Mouse (Mus musculus): ENCODE data around the gene Hist1h3g.

Hist1h3g gene

DNA sequence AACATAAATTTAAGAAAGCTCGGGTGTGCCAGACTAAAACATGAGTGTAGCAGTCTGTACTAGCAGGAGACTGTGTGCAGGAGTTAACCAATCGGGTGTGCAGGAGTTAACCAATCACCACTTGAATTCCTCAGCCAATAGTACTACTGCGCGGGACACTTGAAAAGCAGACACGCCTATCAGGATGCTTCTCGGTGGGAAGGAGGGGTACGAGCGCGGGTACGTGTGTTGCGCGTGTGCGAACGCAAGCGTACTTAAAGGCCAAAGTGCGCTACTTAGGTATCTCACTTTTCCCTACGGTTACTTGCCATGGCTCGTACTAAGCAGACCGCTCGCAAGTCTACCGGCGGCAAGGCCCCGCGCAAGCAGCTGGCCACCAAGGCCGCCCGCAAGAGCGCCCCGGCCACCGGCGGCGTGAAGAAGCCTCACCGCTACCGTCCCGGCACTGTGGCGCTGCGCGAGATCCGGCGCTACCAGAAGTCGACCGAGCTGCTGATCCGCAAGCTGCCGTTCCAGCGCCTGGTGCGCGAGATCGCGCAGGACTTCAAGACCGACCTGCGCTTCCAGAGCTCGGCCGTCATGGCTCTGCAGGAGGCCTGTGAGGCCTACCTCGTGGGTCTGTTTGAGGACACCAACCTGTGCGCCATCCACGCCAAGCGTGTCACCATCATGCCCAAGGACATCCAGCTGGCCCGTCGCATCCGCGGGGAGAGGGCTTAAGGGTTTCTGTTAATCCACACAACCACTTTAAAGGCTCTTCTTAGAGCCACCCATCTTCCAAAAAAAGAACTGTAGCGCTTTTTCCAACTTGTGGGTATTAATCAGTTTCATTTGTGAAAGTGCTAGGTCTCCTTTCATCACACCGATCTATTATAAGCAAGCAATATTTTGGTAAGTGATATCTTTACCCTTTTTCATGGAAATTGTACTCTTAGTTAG is at the start of gene Hist1h3g:
Gene Hist1h3g (plus strand): TSS at position 286 of the 939 bp plus-strand sequence.
- DNase-seq (ENCODE audit: low spot score): peak; percentile 92

DNA sequence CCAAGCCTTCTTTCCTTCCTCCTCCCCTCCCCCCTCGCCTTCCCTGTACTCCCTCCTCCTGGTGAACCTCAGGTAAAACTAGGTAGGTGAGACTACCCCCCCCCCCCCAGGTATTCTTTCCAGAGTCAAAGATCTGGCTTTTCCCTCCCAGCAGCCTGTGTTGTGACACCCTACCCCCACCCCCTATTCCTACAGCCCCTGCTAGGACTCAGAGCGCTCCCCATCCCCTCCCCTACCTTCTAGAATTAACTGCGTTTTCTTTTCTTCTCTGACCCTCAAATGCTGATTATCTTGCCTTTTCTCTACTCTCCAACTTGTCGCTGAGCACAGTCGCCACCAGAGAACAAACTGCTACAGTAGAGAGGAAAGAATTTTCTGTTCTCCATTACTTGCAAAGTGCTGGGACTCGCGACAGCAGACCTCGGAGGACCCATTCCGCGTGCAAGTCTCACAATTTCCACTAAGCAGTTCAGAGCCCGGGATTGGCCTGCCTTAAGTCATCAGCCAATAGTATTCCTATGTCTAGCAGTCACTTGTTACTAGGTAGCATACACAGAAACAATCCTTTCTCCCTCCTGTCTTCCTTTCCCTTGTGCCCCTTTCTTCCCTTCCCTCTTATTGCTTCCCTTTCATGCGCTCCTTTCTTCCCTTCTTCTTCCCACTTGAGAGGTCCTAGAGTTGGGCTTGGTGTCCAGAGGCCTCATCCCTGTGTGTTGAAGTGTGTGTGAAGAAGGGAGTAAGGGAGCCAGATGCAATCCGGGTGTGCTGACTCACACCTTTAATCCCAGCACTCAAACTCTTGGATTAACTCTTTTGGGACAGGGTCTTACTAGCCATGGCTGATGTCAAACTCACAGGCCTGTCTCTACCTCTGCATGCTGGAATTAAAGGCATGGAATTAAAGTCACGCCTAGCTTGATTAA is 46.6 kb upstream of the Hist1h3g start, which contains the start of gene Btn2a2:
Gene Btn2a2 (minus strand): TSS at position 458 of the 923 bp plus-strand sequence.
- DNase-seq (ENCODE audit: low spot score): peak; percentile 80

DNA sequence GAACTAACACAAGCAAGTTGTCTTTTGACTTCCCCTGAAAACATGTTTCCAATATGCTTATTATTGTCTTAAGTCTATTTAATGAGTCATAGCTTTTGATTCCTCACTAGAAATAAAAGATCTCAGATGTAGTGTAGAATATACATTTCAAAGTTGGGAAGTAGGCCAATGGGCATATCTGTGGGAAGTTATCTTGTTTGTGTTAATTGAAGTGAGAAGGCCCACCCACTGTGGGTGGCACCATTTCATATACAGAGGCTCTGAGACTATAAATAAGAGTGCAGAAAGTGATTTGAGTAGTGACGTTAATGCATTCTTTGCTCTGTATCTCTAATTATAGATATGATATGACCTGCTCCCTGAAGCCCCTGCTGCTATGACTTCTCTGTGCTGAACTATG is 44.4 kb upstream of the Hist1h3g start:
- DNase-seq (ENCODE audit: low spot score): no peak

DNA sequence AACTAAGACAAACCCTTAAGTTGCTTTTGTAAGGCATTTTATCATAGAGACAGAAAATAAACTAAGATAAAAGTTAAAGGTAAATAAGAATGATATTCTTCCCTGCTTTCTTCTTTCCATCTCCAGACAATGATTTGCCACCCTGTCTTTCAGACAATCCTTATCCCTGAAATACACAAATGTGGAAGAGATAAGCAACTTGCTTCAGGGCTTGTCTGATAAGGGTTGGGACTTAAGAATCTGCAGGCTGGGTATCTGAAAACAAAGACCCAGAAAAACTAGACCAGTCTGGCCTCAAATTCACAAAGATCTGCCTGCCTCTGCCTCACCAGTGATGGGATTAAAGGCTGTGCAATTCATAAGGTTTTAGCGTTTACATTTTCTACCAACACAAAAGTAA is 44.0 kb upstream of the Hist1h3g start:
- no peak for DNase-seq (ENCODE audit: low spot score)

DNA sequence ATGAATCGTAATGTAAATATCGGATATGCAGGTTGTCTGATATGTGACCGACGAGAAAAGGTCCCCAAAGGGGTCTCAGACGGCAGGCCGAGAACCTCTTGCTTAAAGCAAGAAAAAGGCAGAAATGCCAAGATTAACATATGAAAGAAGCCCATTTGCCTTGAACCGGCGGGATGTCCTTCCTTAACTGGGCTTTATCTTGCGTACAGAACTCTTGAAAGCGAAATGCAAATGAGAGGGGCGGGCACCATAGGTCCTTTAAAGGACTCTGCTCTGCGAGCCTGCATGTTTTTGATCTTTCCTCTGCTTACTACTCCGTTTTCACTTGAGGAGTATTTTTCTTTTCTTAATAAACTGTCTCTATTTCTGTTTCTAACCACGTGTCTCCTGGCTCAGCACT is 43.2 kb upstream of the Hist1h3g start:
- no peak for DNase-seq (ENCODE audit: low spot score)

DNA sequence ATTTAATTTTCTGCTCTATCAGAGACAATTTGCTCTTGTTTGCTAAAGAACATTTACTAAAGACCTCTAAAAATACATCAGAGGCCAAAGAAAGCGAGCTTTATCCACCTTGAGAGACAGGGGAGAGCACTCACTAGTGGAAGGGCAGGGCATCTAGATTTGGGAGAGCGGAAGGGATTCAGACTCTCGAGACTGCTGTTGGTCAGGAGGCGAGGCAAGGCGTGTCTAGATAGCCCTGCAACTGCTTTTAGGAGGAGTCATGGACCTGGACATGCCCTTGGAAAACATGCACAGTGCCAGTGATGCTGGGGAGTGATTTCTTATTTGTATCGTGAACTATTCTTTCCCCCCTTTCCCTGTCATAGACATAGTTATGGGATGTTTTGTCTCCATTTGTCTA is 39.7 kb upstream of the Hist1h3g start:
- no peak for DNase-seq (ENCODE audit: low spot score)

DNA sequence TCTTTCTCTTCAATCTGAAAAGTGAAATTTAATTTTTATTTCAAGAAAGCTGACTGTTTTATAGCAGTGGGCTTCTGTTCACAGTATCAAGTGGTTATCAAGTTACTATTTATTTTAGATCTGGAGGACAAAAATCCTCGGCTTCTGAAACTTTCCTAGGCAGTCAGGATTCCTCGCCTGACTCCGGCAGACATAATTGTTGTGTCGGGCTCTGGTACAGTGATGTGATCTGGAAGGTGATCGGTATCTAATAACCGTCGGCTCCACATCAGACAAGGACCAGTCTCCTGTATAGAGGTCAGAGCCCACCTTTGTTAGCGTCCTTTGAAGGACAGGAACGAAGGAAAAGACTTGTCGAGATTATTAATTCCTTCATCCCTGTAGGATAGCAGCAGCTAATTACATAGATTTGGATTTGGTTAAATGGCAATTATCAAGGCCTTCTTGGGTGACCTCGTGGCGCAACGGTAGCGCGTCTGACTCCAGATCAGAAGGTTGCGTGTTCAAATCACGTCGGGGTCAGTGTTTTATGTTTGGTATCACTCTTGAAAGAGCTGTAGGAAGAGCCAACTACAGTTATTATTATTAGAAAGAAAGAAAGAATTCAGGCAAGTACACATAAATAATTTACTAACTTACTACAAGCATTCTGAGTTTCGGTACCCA is 37.4 kb upstream of the Hist1h3g start:
- DNase-seq (ENCODE audit: low spot score): peak; percentile 81

DNA sequence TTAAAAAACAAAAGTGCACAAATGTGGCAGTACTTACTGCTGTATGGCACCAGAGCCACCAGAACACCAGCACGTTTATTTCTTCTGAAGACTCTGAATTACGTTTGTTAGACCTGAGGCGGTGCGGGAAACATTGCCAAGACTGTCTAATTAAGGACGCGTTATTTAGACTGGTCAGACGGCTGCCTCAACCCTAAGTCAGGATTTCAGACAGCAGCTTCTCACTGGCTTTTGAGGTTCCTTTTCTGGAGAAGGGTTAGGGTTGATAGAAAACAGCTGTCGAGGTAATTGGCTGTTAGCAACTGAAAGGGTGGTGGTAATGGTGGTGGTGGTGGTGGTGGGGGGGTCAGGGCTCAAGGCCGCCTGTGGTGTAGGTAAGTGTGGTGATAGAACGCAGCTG is 36.6 kb upstream of the Hist1h3g start:
- DNase-seq (ENCODE audit: low spot score): no peak

DNA sequence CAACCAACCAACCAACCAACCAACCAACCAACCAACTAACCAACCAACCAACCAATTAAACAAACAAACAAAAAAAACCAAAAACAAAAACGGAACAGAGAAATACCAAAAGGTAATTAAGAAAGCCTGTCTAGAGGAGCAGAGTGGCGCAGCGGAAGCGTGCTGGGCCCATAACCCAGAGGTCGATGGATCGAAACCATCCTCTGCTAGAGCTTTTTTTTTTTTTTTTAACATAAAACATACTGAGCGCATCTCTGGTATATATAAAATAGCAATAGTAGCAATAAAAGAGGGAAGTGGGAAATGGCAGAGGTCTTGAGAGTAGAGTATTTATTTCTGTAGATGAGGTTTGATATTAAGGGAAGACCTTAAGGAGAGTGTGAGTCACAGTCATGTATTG is 35.3 kb upstream of the Hist1h3g start:
- no peak for DNase-seq (ENCODE audit: low spot score)

DNA sequence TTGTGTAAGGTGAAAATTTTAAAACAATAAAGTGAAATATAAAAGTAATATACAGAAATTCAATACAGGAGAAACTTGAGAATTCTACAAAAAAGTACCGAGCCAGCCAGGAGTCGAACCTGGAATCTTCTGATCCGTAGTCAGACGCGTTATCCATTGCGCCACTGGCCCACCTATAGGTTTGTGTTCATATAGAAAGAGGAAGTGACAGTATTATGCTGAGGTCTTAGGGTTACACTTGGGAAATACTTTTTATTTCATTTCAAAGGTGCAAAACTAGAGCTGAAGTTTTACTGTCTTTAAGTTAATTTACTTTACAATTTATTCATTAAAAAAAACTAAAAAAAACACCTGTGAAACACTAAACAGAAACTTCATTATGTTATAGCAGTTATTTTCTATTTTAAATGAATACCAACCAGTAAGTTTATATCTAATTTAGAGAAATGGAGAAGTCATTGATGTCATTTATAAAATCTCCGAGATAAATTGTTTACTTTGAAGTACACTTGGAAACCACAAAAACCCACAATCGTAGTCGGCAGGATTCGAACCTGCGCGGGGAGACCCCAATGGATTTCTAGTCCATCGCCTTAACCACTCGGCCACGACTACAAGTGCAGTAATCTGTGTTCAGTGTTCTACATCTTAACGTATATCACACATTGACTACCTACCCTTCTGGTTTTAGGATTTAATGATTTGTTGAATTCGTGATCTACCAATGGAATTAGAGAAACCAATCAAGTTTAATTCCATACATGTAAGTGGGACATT is 34.6 kb upstream of the Hist1h3g start:
- peak; percentile 87 for DNase-seq (ENCODE audit: low spot score)

DNA sequence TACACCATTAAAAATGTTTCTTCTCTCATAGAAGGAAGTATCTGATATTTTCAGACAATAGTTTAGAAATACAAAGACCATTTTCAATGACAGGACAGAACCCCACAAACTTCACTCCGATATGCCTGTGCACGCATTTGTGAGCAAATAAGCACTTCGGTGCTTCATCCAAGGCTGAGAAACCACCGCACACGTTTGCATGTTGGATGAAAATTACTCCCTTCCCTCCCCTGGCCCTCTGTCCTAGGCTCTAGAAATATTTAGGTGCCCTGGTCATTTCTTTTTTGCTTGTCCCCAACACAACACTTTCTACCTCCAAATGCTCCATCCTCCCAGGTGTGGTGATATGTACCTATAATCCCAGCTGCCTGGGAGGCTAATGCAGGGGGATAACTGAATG is 33.7 kb upstream of the Hist1h3g start:
- no peak for DNase-seq (ENCODE audit: low spot score)

DNA sequence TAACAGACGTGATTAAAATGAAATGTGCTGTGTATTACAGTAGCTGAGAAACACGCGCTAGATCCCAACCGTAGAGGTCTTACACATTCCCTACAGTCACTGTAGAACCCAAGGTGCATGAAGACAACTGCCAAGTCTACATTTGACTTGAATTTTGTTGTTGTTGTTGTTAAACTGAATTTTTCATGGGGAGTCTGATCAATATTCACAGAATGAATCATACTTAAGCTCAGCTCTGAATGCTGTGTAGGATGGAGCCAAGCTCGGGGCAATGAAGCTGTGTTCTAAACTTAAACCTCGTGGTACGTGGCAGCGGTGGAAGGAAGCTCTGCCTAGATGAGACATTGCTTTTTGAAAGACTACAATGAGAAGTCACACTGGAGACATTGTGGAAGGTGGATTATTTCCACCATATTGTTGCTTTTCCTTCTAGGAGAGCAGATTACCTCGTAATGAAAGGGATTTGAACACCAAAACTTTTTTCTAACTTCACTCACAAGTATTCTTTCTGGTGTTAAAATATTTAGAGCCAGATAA is 33.1 kb upstream of the Hist1h3g start:
- no peak for DNase-seq (ENCODE audit: low spot score)

DNA sequence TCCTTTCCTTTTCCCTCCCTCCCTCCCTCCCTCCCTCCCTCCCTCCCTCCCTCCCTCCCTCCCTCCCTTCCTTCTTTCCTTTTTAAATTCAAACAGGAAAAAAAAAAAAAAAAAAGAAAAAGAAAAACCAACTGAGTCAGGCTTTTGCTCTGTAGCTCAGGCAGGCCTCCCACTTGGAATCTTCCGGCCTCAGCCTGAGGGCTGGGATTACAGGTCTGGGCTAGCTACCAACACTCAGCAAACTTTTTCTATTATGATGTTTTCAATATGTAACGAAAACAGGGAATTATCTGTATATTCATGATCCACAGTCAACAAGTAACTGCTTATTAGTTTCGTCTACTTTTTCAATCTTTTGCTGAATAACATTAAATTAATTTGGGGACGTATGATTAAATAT is 32.3 kb upstream of the Hist1h3g start:
- no peak for DNase-seq (ENCODE audit: low spot score)

DNA sequence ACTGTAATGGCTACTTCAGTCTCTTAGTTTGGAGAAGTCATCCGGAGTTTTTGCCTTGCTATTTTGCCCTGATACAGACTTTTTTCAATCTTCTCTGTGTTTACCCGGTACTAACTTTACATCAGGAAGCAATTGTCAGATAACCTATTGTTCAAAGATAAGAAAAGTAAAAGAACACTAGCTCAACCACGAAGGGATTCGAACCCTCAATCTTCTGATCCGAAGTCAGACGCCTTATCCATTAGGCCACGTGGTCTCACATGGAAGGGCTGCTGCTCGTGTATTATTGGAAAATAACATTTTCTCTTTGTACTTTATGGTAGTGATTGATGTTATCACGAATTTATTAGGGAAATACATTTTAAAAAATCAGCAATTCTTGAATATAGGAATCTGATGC is 31.4 kb upstream of the Hist1h3g start:
- peak; percentile 88 for DNase-seq (ENCODE audit: low spot score)

DNA sequence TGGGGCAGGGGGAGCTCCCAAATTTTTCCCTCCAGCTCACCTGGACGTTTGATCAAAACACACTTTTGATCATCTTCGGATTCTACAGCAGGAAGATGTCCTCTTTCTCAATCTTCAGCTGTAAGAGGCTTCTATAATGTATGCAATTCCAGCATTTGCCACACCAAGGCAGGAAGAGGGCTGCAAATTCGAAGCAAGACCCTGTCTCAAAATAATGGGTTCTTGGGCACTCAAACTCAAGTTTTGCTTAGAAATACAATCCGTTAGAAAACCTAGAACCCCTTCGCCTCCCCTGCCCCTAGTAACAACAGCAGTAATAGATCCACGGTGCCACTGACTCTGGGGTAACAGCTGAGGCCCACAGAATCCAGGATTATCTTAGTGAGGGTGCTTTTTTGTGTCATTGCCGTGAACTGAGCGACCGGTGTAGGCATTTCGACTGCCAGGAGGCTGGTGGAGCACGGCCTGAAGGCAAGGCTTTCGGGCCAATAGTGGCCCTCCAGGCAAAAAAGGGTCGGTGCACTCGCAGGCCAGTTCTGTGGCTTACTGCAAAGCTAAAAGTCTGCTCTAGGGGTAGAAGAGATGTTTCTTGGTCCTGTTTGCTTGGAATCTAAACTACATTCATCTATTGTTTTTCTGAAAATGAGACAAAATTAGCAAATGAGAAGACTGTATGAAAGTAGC is 29.4 kb upstream of the Hist1h3g start:
- DNase-seq (ENCODE audit: low spot score): no peak

DNA sequence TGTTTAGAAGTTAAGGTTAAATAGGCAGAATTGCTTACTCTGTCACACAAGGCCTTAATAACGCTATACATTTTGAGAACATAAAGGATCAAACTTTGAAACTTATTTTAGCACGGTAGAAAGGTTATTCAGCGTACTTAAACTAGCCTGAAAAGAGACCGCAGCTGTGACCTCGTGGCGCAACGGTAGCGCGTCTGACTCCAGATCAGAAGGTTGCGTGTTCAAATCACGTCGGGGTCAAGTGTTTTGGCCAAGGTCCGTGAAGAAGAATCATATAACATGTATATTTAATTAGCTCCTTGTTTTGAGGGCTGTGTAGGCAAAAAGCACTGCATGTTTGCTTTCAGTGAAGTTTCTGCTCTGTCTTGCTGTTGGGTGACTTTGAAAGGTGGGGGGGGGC is 28.9 kb upstream of the Hist1h3g start:
- peak; percentile 80 for DNase-seq (ENCODE audit: low spot score)

DNA sequence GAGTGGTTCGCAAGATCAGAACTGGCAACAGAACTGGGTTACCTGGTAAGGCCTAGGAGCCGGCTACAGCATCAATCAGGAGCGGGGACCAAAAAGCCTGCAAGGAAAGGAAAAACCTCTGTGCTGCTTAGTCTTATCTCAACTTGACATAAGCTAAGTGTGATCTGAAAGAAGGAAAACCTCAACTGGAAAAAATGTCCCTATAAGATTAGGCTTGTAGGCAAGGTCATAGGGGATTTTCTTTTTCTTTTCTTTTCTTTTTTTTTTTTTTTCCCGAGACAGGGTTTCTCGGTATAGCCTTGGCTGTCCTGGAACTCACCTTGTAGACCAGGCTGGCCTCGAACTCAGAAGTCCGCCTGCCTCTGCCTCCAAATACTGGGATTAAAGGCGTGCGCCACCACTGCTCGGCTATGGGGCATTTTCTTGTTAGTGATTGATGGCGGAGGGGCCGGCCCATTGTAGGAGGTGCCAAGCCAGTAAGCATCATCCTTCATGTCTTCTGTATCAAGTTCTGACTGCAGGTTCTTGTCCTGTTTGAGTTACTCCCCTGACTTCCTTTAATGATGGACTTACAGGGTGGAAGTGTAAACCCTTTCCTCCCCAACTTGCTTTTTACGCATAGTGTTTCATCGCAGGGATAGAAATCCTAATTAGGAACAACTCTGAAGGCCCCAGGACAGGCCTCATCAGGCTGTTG is 28.3 kb upstream of the Hist1h3g start:
- DNase-seq (ENCODE audit: low spot score): no peak

DNA sequence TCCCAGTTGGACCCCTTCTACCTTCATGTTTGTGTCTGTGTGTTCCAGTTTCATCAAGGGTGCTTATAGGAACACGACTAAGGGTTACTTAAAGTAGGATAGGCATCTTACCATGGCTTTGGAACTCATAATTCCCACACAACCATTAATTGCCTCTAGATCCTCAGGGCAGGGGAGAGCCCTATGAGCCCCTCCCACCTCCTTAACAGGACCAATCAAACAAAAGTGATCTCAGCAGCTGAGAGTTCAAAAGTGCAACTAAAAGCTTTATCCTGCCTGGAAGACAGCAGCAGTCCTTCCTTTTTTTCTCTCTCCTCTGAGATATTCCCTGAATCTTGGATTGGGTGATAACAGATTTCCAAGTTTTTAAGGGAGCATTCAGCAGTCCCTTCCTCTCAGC is 25.1 kb upstream of the Hist1h3g start:
- no peak for DNase-seq (ENCODE audit: low spot score)

DNA sequence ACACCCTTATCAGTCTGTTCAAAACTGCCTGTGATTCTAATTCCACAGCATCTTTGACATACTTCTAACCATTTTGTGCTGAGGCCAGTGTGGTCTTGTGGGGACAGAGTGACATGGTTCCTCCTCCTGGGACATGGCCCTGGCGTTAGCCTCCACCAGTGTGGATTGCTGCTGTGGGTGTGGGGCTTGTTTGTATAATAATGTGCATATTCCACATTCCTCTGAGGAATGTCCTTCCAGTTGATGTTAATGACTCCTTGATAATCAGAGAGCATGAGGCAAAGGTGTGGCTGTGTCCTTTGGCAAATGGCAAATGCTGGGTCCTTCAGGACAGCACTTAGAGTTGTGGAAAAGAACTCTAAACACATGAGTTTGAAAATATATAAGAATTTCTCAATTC is 21.7 kb upstream of the Hist1h3g start:
- no peak for DNase-seq (ENCODE audit: low spot score)

DNA sequence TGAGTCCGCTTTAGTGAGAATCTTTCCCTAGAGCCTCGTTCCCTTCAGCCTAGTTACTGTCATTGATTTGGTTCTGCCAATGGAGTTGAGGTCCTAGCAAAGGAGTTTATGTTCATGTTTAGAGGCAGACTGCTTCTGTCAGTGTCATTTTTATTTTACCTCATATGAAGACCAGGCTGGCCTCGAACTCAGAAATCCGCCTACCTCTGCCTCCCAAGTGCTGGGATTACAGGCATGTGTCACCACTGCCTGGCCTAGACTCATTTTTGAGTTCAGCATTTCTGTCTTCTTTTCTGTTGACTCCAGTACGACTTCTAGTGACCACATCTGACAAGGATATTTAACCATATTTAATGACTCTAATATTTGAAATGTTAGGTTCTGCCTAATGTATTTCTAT is 19.9 kb upstream of the Hist1h3g start:
- DNase-seq (ENCODE audit: low spot score): no peak
